Comparison of ENCODE assay signal across 8 mouse cellular contexts in the genomic region with DNA sequence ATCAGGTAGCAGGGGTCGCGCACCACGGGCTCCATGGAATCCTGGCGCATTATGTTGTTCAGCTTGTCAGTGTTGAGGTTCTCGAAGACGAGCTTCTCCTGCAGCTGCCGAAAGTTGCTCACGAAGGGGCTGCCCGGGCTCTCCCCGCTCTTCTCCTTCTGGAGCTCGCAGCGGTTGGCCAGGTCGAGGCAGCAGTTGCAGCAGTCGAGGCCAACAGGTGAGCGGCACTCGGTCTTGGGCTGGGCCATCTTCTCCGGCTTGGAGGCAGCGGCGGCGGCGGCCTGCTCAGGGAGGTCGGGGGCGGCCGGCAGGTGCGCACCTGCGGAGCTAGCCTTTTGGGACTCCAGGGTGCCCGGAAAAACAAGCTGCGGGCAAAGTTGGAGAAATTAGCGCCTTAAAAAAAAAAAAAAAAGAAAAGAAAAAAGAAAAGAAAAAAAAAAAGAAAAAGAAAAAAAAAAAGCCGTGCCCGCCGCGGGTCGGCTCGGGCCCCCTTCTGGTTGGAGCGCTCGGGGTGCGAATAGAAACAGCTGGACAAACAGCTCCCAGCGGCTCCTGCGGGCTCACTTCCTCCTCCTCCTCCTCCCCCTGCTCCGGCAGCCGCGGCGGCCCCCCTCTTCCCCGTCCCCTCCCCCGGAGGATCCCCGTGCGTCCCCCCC. TPM values are rescaled to one million over a fixed set of nuclear protein-coding genes. Genes with fewer than 3 reads are reported as not detected.
A peak's percentile ranks its signal among the peaks of the same experiment; 100 is the strongest.
DNase-seq lines count a peak whose midpoint lies in the region; ATAC-seq and TF ChIP-seq lines count a peak whose summit lies in the region.

No protein-coding gene starts in this region.

- 24% methylated on average over 31 of the region's 48 CpGs for WGBS in heart, postnatal 0 days
- 18% methylated on average over 26 of the region's 48 CpGs for WGBS in limb, embryonic 13.5 days
- 26% methylated on average over 39 of the region's 48 CpGs for WGBS in midbrain, embryonic 15.5 days

- no peaks in the 10 kb centered on the region; the same call in 1 of the 2 replicates for H3K4me1 ChIP-seq in heart, postnatal 0 days (ENCODE audit: control insufficient read depth, insufficient read depth)
- no peaks in the 10 kb centered on the region for H3K4me1 ChIP-seq in limb, embryonic 13.5 days
- H3K4me1 ChIP-seq in midbrain, embryonic 15.5 days: 0 out of 2 replicates have a peak, but pooled peaks cover 7% of the 10 kb centered on the region

- peak overlapping the region; percentile 80 for H3K4me3 ChIP-seq in gastrocnemius, adult 2 months
- H3K4me3 ChIP-seq in heart, postnatal 0 days (ENCODE audit: low read depth, low read length): peak overlapping the region; percentile 68
- H3K4me3 ChIP-seq in limb, embryonic 13.5 days: peak overlapping the region; percentile 53
- peak overlapping the region; percentile 51 for H3K4me3 ChIP-seq in midbrain, embryonic 15.5 days

- H3K27me3 ChIP-seq in heart, postnatal 0 days (ENCODE audit: control insufficient read depth, insufficient read depth, low read length): no peaks in the 10 kb centered on the region
- peaks cover 70% of the 10 kb centered on the region for H3K27me3 ChIP-seq in limb, embryonic 13.5 days
- H3K27me3 ChIP-seq in midbrain, embryonic 15.5 days (replicated peaks): peaks cover 39% of the 10 kb centered on the region

- DNase-seq in gastrocnemius, adult 2 months: peak; percentile 47
- DNase-seq in gastrocnemius, adult 8-10 months (ENCODE audit: low spot score in 2 of 2): no peak
- DNase-seq in adrenal gland, postnatal 14 days: peak; percentile 9
- no peak for DNase-seq in heart, postnatal 0 days (ENCODE audit: low spot score)
- DNase-seq in thymus, postnatal 36 days: peak; percentile 6 to 30
- no peak for DNase-seq in right cerebral cortex, postnatal 36 days (ENCODE audit: low spot score in 2 of 2)

- H3K9ac ChIP-seq in heart, postnatal 0 days (replicated peaks; ENCODE audit: low read depth, low read length): peak overlapping the region; percentile 58
- no peak overlapping the region for H3K9ac ChIP-seq in limb, embryonic 13.5 days
- no peak overlapping the region; the same call in 1 of the 2 replicates for H3K9ac ChIP-seq in midbrain, embryonic 15.5 days

- intact Hi-C loops in gastrocnemius, adult 2 months (cut with DNase I): loop anchor here (2.0 to 5.0 kb wide), 2 partner anchors 41 to 54 kb away; no protein-coding TSS in a partner anchor

- peak overlapping the region; percentile 86 for H3K27ac ChIP-seq in gastrocnemius, adult 2 months
- H3K27ac ChIP-seq in heart, postnatal 0 days (ENCODE audit: low read depth): peak overlapping the region; percentile 89; the same call in 1 of the 2 replicates
- H3K27ac ChIP-seq in limb, embryonic 13.5 days: no peak overlapping the region
- H3K27ac ChIP-seq in midbrain, embryonic 15.5 days: no peak overlapping the region

- TF ChIP-seq EP300 in heart, postnatal 0 days (IDR thresholded peaks at IDR 0.05; ENCODE audit: low read depth): no peak

- peak overlapping the region; percentile 74 for H3K4me2 ChIP-seq in heart, postnatal 0 days (ENCODE audit: low read depth, low read length)
- H3K4me2 ChIP-seq in limb, embryonic 13.5 days (replicated peaks): peak overlapping the region; percentile 79
- peak overlapping the region; percentile 88 for H3K4me2 ChIP-seq in midbrain, embryonic 15.5 days

- H3K36me3 ChIP-seq in heart, postnatal 0 days (replicated peaks; ENCODE audit: control insufficient read depth, insufficient read depth, low read length): no peaks in the 10 kb centered on the region
- H3K36me3 ChIP-seq in limb, embryonic 13.5 days: no peaks in the 10 kb centered on the region
- H3K36me3 ChIP-seq in midbrain, embryonic 15.5 days (replicated peaks): no peaks in the 10 kb centered on the region

- TF ChIP-seq CTCF in gastrocnemius, adult 2 months (IDR thresholded peaks at IDR 0.05): peak; percentile 18; the same call in 1 of the 2 replicates
- TF ChIP-seq CTCF in heart, postnatal 0 days (IDR thresholded peaks at IDR 0.05; ENCODE audit: low read depth): no peak

- H3K9me3 ChIP-seq in heart, postnatal 0 days (replicated peaks; ENCODE audit: control insufficient read depth, low read length): no peaks in the 10 kb centered on the region
- H3K9me3 ChIP-seq in limb, embryonic 13.5 days: no peaks in the 10 kb centered on the region
- H3K9me3 ChIP-seq in midbrain, embryonic 15.5 days: no peaks in the 10 kb centered on the region

- ATAC-seq in heart, postnatal 0 days (ENCODE audit: insufficient read depth, low read depth): no peak; the same call in 1 of the 2 replicates
- peak; percentile 50; the same call in 1 of the 2 replicates for ATAC-seq in limb, embryonic 13.5 days (ENCODE audit: low FRiP score, low read depth)
- 0 out of 2 replicates have a peak, but pooled peaks have one; percentile 10 for ATAC-seq in midbrain, embryonic 15.5 days (replicated peaks)

RNA-seq across cellular contexts. Expression of a gene that starts 2.1 kb away (rescaled TPM):
- total RNA-seq in gastrocnemius, adult 2 months (2021): 100 to 1,000 TPM; 243 to 420 TPM
- 100 to 1,000 TPM; 249 to 357 (median 312) TPM for total RNA-seq in gastrocnemius, adult 8-10 months (2022)
- total RNA-seq in adrenal gland, postnatal 14 days (2021): 126 and 203 TPM in 2 replicates
- 187 and 240 TPM in 2 replicates for total RNA-seq in heart, postnatal 0 days (2014; rRNA removed; ENCODE audit: low replicate concordance)
- polyA plus RNA-seq in heart, postnatal 0 days (2015; fragmentation: Nextera tagmentation; extraction: Ambion mirVana): 165 and 172 TPM in 2 replicates
- polyA plus RNA-seq in limb, embryonic 13.5 days (2015; fragmentation: Nextera tagmentation; extraction: Ambion mirVana): 109 and 114 TPM in 2 replicates
- 123 TPM in 2 replicates for polyA plus RNA-seq in midbrain, embryonic 15.5 days (2015; fragmentation: Nextera tagmentation; extraction: Ambion mirVana)

Comparison
In these comparisons a context has a peak if more than half of its experiments do, and no peak if none do; other contexts are left out.
1. DNase-seq: peak in gastrocnemius, adult 2 months (single experiment), adrenal gland, postnatal 14 days (single experiment) and thymus, postnatal 36 days (2 of 2); none in gastrocnemius, adult 8-10 months (0 of 2), heart, postnatal 0 days (single experiment) and right cerebral cortex, postnatal 36 days (0 of 2).
2. H3K27ac ChIP-seq: peak in gastrocnemius, adult 2 months (single experiment) and heart, postnatal 0 days (single experiment); none in limb, embryonic 13.5 days (single experiment) and midbrain, embryonic 15.5 days (single experiment).
3. Peak in every context shown above with its lines, with median percentiles within 50 percentile points of each other: H3K4me3 ChIP-seq and H3K4me2 ChIP-seq.